Mouse (Mus musculus) heart, embryonic 13.5 days (tissue): ENCODE results near the gene Pde10a. TPM values are rescaled to one million over a fixed set of nuclear protein-coding genes. Genes with fewer than 3 reads are reported as not detected.

Experiments
- ATAC-seq: fragments of 200-750 bp; cut with Nextera tagmentation; 2 replicates; pipeline ENCODE4 v1.8.0; 2017; ENCODE audit warnings: moderate TSS enrichment; ENCODE audit not compliant: insufficient number of reproducible peaks, low FRiP score, low TSS enrichment; ENCODE audit errors: extremely low read depth
- H3K27ac ChIP-seq: fragments of 300-500 bp; sonication (generic); replicated peaks from 2 replicates; pipeline ENCODE4 v1.5.1; 2015; ENCODE audit warnings: moderate library complexity, mild to moderate bottlenecking, inconsistent platforms
- H3K27me3 ChIP-seq: fragments of 300-500 bp; sonication (generic); replicated peaks from 2 replicates; pipeline ENCODE4 v1.6.1; 2015; ENCODE audit warnings: mild to moderate bottlenecking, inconsistent platforms
- H3K36me3 ChIP-seq: fragments of 300-500 bp; sonication (generic); 2 replicates; pipeline ENCODE4 v1.6.1; 2015; ENCODE audit warnings: mild to moderate bottlenecking, inconsistent platforms
- H3K4me1 ChIP-seq: fragments of 300-500 bp; sonication (generic); 2 replicates; pipeline ENCODE4 v1.6.1; 2015; ENCODE audit warnings: inconsistent platforms
- H3K4me2 ChIP-seq: fragments of 300-500 bp; sonication (generic); 2 replicates; pipeline ENCODE4 v1.6.1; 2015; ENCODE audit warnings: inconsistent platforms, mild to moderate bottlenecking, moderate library complexity
- H3K4me3 ChIP-seq: fragments of 300-500 bp; sonication (generic); 2 replicates; pipeline ENCODE4 v1.5.1; 2015; ENCODE audit warnings: moderate library complexity, mild to moderate bottlenecking, inconsistent platforms
- H3K9ac ChIP-seq: fragments of 300-500 bp; sonication (generic); 2 replicates; pipeline ENCODE4 v1.6.1; 2015; ENCODE audit warnings: inconsistent platforms, mild to moderate bottlenecking, moderate library complexity
- H3K9me3 ChIP-seq: fragments of 300-500 bp; sonication (generic); 2 replicates; pipeline ENCODE4 v1.6.1; 2016; ENCODE audit warnings: inconsistent platforms
- WGBS: fragments of 180-500 bp; shearing (Covaris S2); methylation state at CpG from one replicate; pipeline ENCODE4 v1.1.7; 2015; ENCODE audit warnings: mixed read lengths; 5-methylcytosine and 5-hydroxymethylcytosine counted together
- polyA plus RNA-seq: library from polyadenylated mRNA; unstranded; fragments of >200 nt; fragmentation: Nextera tagmentation; extraction: Ambion mirVana; gene quantifications from 2 replicates; pipeline ENCODE4 v1.2.1, GENCODE M21; 2015

Gene Pde10a
- polyA plus RNA-seq: 1.1 and 1.2 TPM in 2 replicates

GRCm38 (mm10) chr17:8525225-8525721, at the start of gene Pde10a:
TSS of gene Pde10a (plus strand) at chr17:8525372.
- Histone ChIP-seq H3K9ac (peak within 1 kb of the TSS; percentile 79), H3K4me1 (peaks cover 26% of the 10 kb centered on the region), H3K4me2 (peak within 1 kb of the TSS; percentile 91), H3K27ac (peak within 1 kb of the TSS; percentile 10), H3K36me3 (no peaks in the 10 kb centered on the region), H3K27me3 (peaks cover 78% of the 10 kb centered on the region), H3K9me3 (no peaks in the 10 kb centered on the region), H3K4me3 (peak within 1 kb of the TSS; percentile 61)
- ATAC-seq: no peak
- 6% methylated on average over 19 of the region's 22 CpGs for WGBS

- no peak overlapping the region for H3K4me3 ChIP-seq
- H3K4me2 ChIP-seq: no peak overlapping the region
- no peak overlapping the region for H3K27ac ChIP-seq
- peaks cover 7% of the 10 kb centered on the region; the same call in 1 of the 2 replicates for H3K27me3 ChIP-seq
- no peaks in the 10 kb centered on the region for H3K9me3 ChIP-seq
- ATAC-seq: no peak
- WGBS: 76% methylated on average over 3 of the region's 3 CpGs
- H3K36me3 ChIP-seq: no peaks in the 10 kb centered on the region
- H3K9ac ChIP-seq: no peak overlapping the region
- no peaks in the 10 kb centered on the region for H3K4me1 ChIP-seq
These were observed 46.6 kb upstream of the Pde10a start for GRCm38 (mm10) chr17:8478554-8478953.

GRCm38 (mm10) chr17:8479493-8480128, 45.6 kb upstream of the Pde10a start:
- Histone ChIP-seq H3K4me3 (no peak overlapping the region), H3K4me1 (no peaks in the 10 kb centered on the region), H3K36me3 (no peaks in the 10 kb centered on the region), H3K9me3 (no peaks in the 10 kb centered on the region), H3K27me3 (0 out of 2 replicates have a peak, but pooled peaks cover 3% of the 10 kb centered on the region), H3K27ac (no peak overlapping the region), H3K9ac (no peak overlapping the region), H3K4me2 (no peak overlapping the region)
- ATAC-seq: no peak
- WGBS: 74% methylated on average over 9 of the region's 9 CpGs

GRCm38 (mm10) chr17:8481797-8482196, 43.4 kb upstream of the Pde10a start:
- Histone ChIP-seq H3K36me3 (no peaks in the 10 kb centered on the region), H3K4me2 (no peak overlapping the region), H3K4me1 (no peaks in the 10 kb centered on the region), H3K9ac (no peak overlapping the region), H3K27me3 (peaks cover 15% of the 10 kb centered on the region), H3K27ac (no peak overlapping the region), H3K9me3 (no peaks in the 10 kb centered on the region), H3K4me3 (no peak overlapping the region)
- 78% methylated on average over 10 of the region's 10 CpGs for WGBS
- ATAC-seq: no peak

GRCm38 (mm10) chr17:8482876-8483275, 42.3 kb upstream of the Pde10a start:
- Histone ChIP-seq H3K4me1 (0 out of 2 replicates have a peak, but pooled peaks cover 3% of the 10 kb centered on the region), H3K4me2 (no peak overlapping the region), H3K27ac (no peak overlapping the region), H3K9me3 (no peaks in the 10 kb centered on the region), H3K4me3 (no peak overlapping the region), H3K36me3 (no peaks in the 10 kb centered on the region), H3K9ac (no peak overlapping the region), H3K27me3 (peaks cover 15% of the 10 kb centered on the region)
- ATAC-seq: no peak
- WGBS: 73% methylated on average over 7 of the region's 7 CpGs

- H3K4me1 ChIP-seq: 0 out of 2 replicates have a peak, but pooled peaks cover 3% of the 10 kb centered on the region
- H3K27ac ChIP-seq: no peak overlapping the region
- no peak overlapping the region for H3K9ac ChIP-seq
- H3K36me3 ChIP-seq: no peaks in the 10 kb centered on the region
- peaks cover 21% of the 10 kb centered on the region for H3K27me3 ChIP-seq
- ATAC-seq: no peak
- H3K4me3 ChIP-seq: no peak overlapping the region
- WGBS: 49% methylated on average over 3 of the region's 3 CpGs
- H3K9me3 ChIP-seq: no peaks in the 10 kb centered on the region
- no peak overlapping the region for H3K4me2 ChIP-seq
These were observed 40.9 kb upstream of the Pde10a start for GRCm38 (mm10) chr17:8484246-8484645.

- Histone ChIP-seq H3K27me3 (peaks cover 21% of the 10 kb centered on the region), H3K4me2 (no peak overlapping the region), H3K9me3 (no peaks in the 10 kb centered on the region), H3K4me3 (no peak overlapping the region), H3K4me1 (0 out of 2 replicates have a peak, but pooled peaks cover 3% of the 10 kb centered on the region), H3K9ac (no peak overlapping the region), H3K36me3 (no peaks in the 10 kb centered on the region), H3K27ac (no peak overlapping the region)
- no peak for ATAC-seq
These were observed 40.0 kb upstream of the Pde10a start for GRCm38 (mm10) chr17:8485146-8485545.

- Histone ChIP-seq H3K9ac (no peak overlapping the region), H3K4me3 (no peak overlapping the region), H3K36me3 (no peaks in the 10 kb centered on the region), H3K27me3 (peaks cover 18% of the 10 kb centered on the region), H3K27ac (no peak overlapping the region), H3K4me1 (0 out of 2 replicates have a peak, but pooled peaks cover 3% of the 10 kb centered on the region), H3K9me3 (no peaks in the 10 kb centered on the region), H3K4me2 (peak overlapping the region; percentile 35)
- 47% methylated on average over 12 of the region's 12 CpGs for WGBS
- no peak for ATAC-seq
These were observed 37.3 kb upstream of the Pde10a start for GRCm38 (mm10) chr17:8487824-8488223.

GRCm38 (mm10) chr17:8490971-8491370, 34.2 kb upstream of the Pde10a start:
- 0 out of 2 replicates have a peak, but pooled peaks cover 3% of the 10 kb centered on the region for H3K4me1 ChIP-seq
- no peak overlapping the region for H3K9ac ChIP-seq
- peaks cover 12% of the 10 kb centered on the region for H3K27me3 ChIP-seq
- H3K4me2 ChIP-seq: no peak overlapping the region
- H3K4me3 ChIP-seq: no peak overlapping the region
- no peaks in the 10 kb centered on the region for H3K9me3 ChIP-seq
- 94% methylated on average over 5 of the region's 5 CpGs for WGBS
- no peaks in the 10 kb centered on the region for H3K36me3 ChIP-seq
- H3K27ac ChIP-seq: no peak overlapping the region
- ATAC-seq: no peak

GRCm38 (mm10) chr17:8493461-8493860, 31.7 kb upstream of the Pde10a start:
- no peak for ATAC-seq
- WGBS: 77% methylated on average over 4 of the region's 4 CpGs
- no peak overlapping the region for H3K4me2 ChIP-seq

GRCm38 (mm10) chr17:8498151-8498550, 27.0 kb upstream of the Pde10a start:
- H3K9ac ChIP-seq: no peak overlapping the region
- no peak overlapping the region for H3K4me2 ChIP-seq
- 79% methylated on average over 1 of the region's 1 CpGs for WGBS
- no peak for ATAC-seq
- no peak overlapping the region for H3K4me3 ChIP-seq
- no peaks in the 10 kb centered on the region for H3K36me3 ChIP-seq
- peaks cover 16% of the 10 kb centered on the region; the same call in 1 of the 2 replicates for H3K27me3 ChIP-seq
- no peak overlapping the region for H3K27ac ChIP-seq
- H3K4me1 ChIP-seq: peaks cover 3% of the 10 kb centered on the region; the same call in 1 of the 2 replicates
- no peaks in the 10 kb centered on the region for H3K9me3 ChIP-seq

More at GRCm38 (mm10) chr17:8493461-8493860, 31.7 kb upstream of the Pde10a start:
- no peaks in the 10 kb centered on the region for H3K9me3 ChIP-seq
- H3K27me3 ChIP-seq: peaks cover 5% of the 10 kb centered on the region
- H3K36me3 ChIP-seq: no peaks in the 10 kb centered on the region
- H3K4me3 ChIP-seq: no peak overlapping the region
- H3K27ac ChIP-seq: no peak overlapping the region
- no peak overlapping the region for H3K9ac ChIP-seq
- H3K4me1 ChIP-seq: no peaks in the 10 kb centered on the region

- Histone ChIP-seq H3K4me1 (peaks cover 3% of the 10 kb centered on the region; the same call in 1 of the 2 replicates), H3K4me2 (no peak overlapping the region), H3K27ac (no peak overlapping the region), H3K27me3 (peaks cover 16% of the 10 kb centered on the region; the same call in 1 of the 2 replicates), H3K9me3 (no peaks in the 10 kb centered on the region), H3K4me3 (no peak overlapping the region), H3K36me3 (no peaks in the 10 kb centered on the region), H3K9ac (no peak overlapping the region)
- WGBS: 59% methylated on average over 5 of the region's 5 CpGs
- no peak for ATAC-seq
These were observed 26.5 kb upstream of the Pde10a start for GRCm38 (mm10) chr17:8498655-8499054.
